Mouse (Mus musculus) urinary bladder, adult 2 months (tissue): Measurements from ENCODE around the gene Hhat. TPM values are rescaled to one million over a fixed set of nuclear protein-coding genes. Genes with fewer than 3 reads are reported as not detected.

Experiments used
- DNase-seq: peaks from one replicate; pipeline ENCODE4 v3.0.0; 2022; ENCODE audit warnings: low spot score
- polyA plus RNA-seq: library from polyadenylated mRNA; depleted of rRNA; stranded (reverse); fragments of >200 nt; gene quantifications from 2 replicates; pipeline ENCODE4 v1.2.3, GENCODE M21; 2012

The Hhat gene
- polyA plus RNA-seq, 1 experiment, result 3.1 TPM

DNA sequence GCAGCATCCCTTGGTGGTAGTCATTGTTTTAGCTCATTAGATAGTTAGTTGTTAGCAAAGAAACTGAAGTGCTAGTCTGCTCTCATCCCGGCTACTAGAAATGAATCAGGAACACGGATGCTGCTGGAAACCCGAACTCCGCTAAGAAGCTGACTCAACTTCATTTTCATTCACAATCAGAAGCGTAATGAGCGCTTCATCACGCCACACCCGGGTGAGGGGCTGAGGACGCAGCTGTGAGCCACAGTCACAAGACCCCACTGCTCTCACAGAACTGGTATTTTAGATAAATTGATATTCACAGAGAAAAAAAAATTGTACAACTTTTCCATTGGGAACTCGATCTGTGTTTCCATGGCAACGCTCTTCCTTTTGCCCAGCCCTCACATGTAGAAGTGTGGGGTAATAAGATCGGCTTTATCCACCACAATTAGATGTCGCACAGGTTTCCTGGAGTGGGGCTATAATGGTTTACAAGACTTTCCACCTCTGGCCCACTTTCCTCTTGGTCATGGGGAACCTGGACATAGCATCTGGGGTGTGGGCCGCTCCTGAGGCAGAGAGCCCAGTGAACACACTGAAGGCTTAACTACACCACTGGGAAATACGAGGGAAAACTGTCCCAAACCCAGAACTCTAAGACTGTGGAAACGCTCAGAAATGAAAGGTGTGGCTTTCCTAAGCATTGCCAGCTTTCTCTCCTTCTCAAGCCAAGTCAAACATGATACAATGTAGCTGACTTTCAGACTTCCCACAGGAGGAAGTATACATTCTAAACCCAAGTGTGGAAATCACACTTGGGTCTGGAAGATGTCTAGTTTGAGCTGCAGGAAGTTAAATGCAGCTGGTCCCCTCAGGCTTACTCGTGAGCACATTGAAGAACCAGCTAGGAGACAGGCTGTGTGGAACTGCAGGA lies 14.3 kb upstream of the Hhat start:
- DNase-seq, result no peak

DNA sequence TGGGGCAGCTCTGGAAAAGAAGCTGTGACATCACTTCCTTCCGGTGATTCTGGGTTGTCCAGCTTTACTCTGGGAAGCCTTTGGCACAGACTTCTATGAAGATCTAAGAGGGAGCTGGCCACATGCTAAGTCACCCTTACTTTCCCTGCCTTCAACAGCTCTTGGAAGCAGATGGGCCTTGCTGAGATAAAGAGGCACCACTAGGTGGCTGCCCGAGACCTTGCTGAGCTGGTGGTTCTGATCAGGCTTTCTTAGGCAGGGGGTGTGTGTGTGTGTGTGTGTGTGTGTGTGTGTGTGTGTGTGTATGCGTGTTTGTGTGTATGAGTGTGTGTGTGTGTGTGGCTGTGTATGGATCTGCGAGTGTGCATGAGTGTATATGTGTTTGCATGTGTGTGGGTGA lies 13.4 kb upstream of the Hhat start:
- DNase-seq, result no peak

DNA sequence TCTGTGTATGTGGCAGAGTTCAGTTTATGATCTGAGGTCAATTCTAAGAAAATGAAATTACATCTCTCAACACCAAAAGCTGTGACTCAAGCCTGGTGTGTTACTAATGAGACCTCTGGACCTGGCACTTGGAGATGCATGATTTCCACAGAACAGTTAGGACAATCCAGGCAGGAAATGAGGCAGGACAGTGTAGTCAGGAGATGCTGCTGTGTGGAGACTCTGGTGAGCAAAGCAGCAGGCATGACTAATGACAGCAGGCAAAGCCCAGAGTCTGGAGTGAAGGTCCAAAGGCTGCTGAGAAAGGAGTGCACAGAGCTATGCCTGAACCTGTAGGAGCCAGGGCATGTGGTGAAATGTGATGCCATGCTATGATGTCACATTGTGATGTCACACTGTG lies 10.2 kb upstream of the Hhat start:
- no peak for DNase-seq

DNA sequence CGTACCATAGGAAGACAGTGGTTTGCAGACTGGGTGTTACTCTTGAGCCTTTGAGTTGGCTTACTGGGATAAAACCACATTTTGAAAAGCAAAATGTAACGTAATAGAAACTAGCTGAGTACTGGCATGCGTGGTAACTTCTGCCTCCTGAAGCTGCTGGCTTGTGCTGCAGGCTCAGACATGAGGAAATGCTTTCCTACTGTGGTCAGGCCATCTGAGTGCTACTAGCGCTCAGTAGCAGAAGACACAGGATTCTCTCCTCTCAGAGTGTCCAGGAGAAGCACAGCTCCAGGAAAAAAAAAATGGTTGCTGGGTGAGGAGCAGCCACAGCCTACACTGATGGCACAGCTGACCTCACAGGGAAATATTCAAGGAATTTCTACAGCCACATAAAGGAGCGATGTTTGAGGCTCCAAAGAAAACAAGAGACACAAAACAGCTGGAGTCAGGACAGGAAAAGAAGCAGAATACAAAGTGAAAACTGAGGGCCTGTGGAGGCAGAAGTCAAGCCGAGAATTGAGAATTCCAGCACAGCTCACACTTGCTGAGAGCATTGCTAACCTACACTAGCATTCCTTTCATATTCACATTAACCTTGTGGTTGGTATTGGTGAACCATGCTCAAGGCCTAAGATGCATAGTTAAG lies 8.0 kb upstream of the Hhat start:
- no peak for DNase-seq

DNA sequence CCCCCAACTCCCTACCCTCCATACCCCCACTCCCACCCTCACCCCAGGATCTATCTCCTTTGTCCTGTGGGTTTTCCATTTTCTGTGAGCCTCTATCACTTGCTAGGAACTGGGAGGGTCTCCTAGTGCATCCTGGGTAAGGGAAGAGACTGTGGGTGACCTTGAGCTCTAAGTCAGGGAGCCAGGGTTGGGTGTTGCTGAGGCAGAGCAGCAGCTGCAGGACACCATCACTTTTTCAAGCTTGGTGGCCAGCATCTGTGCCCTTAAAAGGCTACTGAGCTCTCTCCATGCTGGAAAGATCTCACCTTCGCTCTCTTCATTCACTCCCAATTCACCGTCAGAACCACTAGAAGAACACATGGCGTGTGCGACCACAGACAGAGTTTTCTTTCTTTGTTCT lies 7.2 kb upstream of the Hhat start:
- no peak for DNase-seq

DNA sequence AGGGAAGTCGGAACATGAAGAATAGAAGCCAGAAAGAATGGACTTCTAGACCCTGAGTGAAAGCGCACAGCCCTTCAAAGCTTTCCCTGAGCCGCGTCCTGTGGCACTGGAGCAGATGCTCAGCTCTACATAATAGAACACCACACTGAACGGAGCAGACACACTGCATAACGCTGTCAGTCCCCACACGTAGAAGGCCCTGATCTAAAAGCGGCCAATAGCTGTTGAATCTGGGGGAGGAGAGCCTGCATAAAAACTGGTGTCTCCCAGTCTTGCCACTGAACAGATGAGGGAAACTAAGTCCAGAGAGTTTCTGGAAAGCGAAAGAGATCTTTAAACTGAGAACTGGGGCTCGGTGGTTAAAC lies 911 bp downstream of the Hhat start:
- DNase-seq, result no peak

DNA sequence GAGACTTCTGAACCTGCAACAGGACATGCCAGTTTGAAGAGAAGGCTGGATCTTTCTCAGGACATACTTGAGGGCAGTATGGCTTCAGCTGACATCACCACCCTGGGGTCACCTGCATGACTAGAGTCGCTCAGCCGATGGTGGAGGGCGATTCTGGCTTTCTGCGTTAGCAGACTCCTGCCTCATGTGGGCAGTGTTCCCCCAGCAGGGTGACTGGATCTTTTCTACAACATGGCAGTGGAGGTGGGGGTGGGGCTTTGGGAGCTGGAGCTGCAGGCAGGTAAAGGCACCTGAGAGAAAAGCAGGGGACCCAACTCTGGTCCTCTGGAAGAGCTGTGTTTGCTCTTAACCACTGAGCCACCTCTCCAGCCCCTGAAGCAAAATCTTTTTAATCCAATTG lies 5.5 kb downstream of the Hhat start:
- DNase-seq, result no peak

DNA sequence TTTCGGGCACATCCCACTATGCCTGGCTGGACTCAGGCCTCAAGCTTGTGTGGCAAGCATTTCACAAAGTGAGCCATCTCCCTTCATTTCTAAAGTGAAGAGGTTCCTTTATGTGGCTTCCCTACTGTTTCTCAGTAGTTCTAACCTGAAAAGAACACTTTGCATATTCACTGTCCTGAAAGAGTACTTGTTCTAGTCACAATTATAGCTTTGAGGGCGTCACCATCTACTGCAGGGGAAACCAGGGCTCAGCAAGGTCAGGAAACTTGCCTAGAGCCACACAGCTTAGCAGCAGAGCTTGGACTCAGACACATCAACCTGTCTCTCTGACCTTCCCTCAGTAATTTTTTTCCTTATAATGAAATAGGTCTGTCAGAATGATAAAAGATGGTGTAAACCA lies 6.5 kb downstream of the Hhat start:
- no peak for DNase-seq

DNA sequence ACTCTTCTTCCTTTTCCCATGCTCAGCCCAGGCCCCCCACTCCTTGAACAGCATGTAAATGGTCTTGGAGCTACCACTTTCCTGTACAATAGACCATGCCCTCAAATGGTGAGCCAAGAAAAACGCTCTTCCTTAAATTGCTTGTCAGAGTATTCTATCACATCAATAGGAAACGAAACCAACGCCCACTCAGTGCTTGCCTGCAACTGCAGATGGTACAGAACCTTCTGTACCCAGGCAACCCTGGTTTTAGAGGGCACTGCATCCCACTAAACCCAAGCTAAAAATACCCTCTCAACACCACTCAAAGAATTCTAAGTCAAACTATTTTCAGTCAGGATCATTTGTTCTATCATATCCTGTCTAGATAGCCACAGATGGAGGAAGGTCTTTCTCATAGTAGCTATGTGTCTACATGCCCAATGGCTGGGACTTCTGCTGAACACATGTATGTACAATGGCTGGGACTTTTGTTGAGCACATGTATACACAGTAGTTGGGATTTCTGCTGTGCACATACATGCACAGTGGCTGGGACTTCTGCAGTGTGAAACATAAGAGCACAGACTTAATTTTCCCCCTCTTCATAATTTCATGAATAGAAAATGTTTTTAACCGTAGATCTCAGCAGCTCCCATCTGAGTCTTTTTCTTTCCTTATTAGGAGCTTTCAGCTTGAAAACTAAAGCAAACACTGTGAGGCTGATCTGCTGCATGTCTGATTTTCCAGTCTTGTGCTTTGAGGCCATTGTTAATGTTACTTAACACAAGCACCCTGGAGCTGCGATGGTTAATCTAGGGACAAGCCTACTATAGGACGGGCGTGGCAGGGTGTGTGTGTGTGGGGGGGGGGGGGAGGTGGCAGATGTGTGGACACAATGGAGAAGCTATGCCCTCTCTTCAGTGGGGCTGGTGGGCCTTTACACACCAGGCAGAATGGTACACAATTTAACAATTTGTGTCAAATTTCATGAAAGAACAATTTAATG lies 7.8 kb downstream of the Hhat start:
- DNase-seq, result no peak

DNA sequence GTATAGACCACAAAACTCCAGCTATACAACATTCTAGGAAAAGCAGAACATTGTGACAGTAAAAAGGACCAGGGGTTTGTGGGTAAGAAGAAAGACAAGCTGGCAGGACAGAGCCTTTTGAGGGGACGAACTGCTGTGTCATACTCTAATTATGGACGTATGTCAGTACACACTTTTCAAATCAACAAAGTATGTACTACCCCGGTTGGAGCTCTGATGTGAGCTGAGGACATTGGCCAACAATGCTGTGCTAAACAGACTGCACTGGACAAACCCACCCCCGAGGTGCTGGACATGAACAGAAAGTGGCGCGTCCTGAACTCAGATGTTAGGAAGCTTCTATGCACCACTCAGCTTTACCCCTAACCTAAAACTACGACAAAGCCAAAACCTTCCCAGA lies 14.3 kb downstream of the Hhat start:
- no peak for DNase-seq

DNA sequence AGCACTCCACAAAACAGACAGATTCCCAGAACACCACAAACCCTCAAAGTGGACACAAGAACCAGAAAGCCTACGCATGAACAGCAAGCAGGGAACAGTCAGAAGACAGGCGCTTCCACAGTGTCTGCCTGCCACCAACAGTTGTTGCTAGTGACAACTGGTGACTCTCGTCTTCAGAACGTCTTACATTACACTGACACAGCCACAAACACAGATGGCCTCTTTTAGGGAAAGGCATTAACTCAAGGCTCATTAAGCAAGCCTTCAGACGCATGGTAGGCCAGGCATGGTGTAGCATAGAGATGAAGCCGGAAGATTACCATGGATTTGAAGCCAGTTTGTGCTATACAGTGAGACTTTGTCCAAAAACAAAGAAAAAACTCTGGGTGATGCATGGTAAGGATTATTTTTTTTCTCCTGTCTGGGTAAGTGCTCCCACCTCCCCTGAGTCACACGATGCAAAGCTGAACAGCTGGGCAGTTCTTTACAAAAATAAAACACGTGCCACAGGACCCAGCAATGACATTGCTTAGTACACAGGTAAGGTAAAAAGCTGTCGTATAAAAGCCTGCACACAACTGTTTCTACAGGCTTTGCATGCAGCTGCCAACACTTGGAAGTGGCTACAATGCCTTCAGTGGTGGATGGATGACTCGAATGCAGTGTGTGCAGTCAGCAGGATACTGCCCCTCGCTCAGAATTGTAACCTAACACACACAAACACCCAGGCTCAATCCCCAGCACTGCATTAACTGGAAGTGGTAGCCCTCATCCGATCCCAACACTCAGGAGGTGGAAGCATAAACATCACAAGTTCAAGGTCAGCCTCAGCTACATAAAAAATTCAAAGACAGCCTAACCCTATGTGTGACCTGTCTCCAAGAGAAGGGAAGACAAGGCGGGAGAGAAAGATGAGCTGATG lies 15.1 kb downstream of the Hhat start:
- DNase-seq, result no peak

DNA sequence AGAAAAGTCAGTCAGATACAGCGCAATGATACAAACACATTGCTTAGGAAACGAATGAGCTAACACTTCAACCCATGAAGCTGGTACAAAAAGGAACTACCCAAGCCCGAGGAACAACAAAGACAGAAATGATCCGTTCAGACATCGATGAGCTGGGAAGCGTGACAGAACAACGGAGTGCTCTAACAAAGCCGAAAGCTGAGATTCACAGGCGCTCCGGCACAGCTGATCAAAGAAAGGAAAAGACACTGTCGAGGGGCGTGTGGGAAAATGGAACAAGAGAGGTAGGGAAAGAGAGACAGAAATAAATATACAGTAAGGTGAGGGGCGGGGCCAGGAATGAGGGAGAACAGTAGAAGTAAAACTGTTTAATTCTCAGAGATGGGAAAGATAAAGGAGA lies 15.8 kb downstream of the Hhat start:
- DNase-seq, result no peak

DNA sequence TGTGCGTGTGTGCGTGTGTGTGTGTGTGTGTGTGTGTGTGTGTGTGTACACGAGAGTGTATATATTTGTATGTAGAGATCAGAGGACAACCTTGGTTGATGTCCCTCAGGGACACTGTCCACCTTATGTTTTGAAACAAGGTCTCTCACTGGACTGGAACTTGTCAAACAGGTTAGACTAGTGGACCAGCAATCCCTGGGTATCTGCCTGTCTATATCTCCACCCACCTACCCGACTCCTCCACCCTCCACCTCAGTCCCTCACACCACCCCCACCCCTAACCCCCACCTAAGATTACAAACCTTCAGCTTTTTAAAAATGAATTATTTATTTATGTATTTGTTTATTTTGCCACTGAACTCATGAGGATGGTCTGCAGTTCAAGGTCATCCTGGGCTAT lies 16.8 kb downstream of the Hhat start:
- no peak for DNase-seq

DNA sequence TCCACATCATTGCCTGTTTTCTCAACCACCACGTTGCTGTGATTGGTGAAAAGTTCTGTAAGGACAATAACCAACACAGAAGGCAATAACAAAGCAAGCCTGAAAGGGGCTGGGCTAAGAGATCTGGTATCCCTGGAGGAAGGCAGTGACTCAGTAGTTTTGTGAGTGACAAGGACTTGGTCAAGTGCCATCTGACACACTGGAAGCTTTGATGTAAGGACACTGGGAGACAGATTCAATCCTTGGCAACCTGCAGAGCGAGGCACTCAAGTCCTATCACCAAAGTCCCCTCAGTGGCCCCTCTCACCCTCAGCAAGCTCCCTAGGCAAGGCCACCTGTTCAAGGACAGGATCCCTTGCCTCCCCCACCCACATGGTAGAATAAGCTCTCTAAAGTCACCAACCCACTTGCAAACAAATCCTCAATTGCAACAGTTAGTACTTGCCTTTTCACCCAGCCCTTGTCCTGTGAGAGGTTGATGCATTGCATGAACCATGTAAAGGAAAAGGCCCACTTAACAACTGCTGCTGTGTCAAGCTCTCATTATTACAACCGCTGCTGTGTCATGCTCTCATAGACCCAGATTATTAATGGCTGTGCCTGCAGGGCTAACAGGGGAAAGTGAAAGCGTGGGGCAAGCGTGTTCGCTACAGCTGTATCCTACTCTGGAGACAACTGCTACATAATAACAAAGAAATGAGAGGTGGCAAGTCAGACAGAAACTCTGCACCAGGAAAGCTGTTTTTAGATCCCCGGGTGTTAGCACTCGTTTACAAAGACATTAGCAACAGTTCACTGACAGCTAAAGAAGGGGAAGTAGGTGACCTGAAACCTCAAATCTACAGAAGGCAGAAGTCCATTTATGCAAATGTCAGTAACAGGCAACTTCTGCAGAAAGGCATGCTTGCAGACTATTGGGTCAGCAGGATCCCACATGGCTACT lies 18.1 kb downstream of the Hhat start:
- DNase-seq, result no peak

DNA sequence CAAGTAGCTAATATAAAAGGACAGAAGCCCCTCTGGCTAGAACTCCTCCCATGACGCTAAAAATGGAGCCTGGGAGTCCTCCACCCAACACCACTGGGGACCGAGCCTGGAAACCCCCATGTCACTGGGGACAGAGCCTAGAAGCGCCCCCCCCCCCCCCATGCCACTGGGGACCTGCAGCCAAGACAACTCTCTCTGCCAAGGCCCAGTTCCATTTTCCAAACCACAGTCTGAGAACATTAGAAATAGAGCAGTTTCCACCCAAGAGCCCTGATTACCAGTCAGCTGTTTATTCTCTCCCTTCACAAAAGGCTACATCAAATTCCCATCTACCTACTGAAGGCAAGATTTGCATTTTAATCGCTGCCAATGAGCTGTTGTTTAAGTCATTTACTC lies 21.0 kb downstream of the Hhat start:
- no peak for DNase-seq

DNA sequence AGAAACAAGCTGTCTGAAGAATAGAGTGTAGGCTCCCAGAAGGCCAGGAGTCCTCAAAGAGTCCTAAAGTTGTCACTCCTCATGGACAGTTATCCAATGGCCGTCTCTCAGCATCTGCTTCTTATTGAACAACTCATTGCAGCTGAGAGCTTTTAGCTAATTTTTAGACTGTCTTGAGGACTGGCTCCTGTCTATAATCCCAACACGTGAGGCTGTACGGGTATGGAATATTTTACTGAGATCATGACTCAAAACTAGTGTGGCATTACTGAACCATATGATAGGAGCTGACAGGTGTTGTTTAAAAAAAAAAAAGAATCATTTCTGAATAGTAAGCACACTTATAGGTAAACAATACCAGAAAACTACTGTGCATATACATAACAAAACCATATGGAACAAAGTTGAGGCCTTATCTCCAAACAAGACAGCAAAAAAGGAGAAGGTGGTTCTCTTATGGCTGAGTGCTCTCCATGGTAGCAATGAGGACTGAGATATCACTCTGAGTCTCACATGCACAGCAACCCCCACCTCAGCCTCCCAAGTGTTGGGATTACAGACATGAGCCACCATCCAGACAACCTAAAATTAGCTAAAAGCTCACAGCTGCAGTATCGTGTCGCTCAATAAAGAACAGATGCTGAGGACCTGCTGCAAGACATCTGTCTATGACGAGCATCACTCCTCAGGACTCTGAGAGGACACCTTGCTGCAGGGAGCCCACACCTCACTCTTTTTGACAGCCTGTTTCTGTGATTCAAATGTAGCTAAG lies 21.6 kb downstream of the Hhat start:
- DNase-seq, result no peak

DNA sequence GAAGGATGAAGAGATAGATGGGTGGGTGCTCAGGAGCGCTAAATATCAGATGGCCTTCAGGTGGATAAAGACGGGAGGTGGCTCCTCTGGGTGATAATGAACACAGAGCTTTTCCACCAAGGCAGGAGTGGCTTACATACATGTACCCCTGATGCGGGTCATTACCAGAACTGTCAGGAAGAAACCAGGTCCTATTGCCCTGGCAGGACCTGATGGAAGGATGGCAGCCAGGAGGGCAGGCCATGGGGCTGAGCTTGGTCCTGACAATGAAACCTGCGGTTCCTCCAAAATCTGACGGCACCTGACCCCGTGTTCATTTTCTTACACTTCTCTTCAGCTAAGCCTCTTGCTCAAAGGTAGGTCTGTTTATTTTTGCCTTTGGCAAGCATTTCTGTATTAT lies 24.8 kb downstream of the Hhat start:
- no peak for DNase-seq

DNA sequence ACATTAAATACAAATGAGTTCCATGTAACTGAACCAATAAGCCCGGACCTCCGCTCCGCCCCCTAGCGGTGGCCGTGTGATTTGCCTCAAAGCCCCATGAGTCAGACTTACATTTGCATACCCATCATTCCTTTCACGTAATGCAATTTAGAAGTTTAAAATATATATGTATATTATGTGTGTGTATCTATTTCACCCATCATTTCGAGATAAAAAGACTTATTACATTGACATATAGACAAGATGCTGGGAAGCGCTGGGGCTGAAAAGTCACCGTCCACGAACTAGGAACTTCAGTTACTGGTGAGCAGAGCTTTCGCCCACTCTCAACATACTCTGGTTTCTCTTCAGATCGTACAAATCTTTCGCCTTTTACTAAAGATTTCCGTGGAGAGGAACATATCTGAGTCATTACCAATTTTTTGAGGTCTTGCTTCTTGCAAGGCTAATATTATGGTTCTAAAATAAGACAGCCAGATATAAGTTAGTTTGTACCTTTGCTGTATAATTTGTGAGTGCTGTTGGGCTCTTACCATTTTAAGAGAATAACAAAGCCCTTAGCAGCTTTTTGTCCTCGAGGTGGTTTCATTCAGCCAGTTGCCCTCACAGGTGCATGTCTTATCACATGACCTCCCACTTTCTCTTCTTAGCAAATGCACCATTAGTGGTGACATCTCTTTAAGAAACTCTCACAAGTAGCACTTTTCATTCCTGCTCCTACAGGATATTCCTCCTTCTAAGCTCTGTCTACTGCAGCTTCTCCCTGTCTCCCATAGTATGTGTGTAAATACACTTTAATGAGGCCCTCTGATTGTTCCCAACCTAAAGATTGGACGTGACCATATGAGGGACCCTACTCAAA lies 25.6 kb downstream of the Hhat start:
- DNase-seq, result no peak
